Mouse (Mus musculus): ENCODE data around the gene Olfr904. TPM values are rescaled to one million over a fixed set of nuclear protein-coding genes. Genes with fewer than 3 reads are reported as not detected.
"Not testable (repeated sequence)": the region's sequence is repeated elsewhere in the genome, so short reads cannot be mapped to it uniquely, and the experiment has no call there.

Olfr904 gene
- polyA plus RNA-seq (2012; rRNA removed): not detected in 2 replicates

DNA sequence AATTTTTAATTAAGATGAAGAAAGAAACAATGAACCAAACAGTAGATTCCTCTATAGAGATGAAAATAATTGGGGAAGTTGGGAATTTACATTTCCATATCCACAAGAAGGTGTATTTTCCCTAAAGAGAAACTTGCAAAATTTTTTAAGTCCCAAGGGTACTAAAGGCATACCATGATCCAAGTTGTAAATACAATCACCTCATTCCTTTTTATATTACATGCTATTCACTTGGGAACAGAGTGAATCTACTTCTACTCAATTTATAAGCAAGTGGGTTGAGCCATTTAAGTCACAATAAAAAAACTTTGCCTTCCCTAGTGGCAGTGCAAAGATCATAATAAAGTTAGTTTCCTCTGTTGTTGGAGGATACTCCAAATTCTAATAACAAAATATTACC lies at the start of gene Olfr904:
Gene Olfr904, plus strand, starts transcription at position 301 of the 400 bp plus-strand sequence.
- TF ChIP-seq POLR2A (IDR thresholded peaks at IDR 0.05; ENCODE audit: low read depth, low read length) (no peak), CTCF (IDR thresholded peaks at IDR 0.05; ENCODE audit: extremely low read depth, insufficient read length, insufficient replicate concordance, low read depth, low read length) (no peak)
- no peaks in the 10 kb centered on the region for H3K36me3 ChIP-seq (ENCODE audit: control insufficient read depth, insufficient read depth, low read length)

DNA sequence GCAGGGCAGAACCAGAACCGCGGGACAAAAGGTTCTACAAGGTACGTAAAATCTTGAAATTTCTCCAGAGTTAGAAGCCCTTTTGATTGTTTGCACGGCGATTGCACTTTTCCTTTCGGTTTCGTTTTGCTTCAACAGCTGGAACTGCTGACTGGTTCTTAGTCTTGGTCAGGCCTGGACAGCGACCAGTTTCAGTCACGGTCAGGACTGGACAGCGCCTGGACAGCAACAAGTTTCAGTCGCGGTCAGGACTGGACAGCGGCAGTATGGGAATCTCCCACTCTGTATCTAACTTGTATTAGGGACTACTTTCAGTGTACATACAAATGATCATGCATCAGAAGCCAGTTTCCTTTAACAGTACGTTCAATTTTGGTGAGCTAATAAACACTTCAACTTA lies 49.4 kb upstream of the Olfr904 start:
- 87% methylated on average over 14 of the region's 14 CpGs for WGBS
- not testable (repeated sequence) for H3K27ac ChIP-seq (ENCODE audit: insufficient read depth, low read depth, low read length); H3K4me3 ChIP-seq (ENCODE audit: low read depth, low read length); H3K4me1 ChIP-seq (ENCODE audit: control insufficient read depth, insufficient read depth, insufficient read length, low read length); H3K27me3 ChIP-seq (ENCODE audit: control insufficient read depth, insufficient read depth, low read length); H3K36me3 ChIP-seq (ENCODE audit: control insufficient read depth, insufficient read depth, low read length)

More for the DNA sequence above, at the start of gene Olfr904:
- no peaks in the 10 kb centered on the region for H3K4me1 ChIP-seq (ENCODE audit: control insufficient read depth, insufficient read depth, insufficient read length, low read length)
- H3K27ac ChIP-seq (ENCODE audit: insufficient read depth, low read depth, low read length): no peak within 1 kb of the TSS
- H3K4me3 ChIP-seq (ENCODE audit: low read depth, low read length): no peak within 1 kb of the TSS
- no peaks in the 10 kb centered on the region for H3K27me3 ChIP-seq (ENCODE audit: control insufficient read depth, insufficient read depth, low read length)

DNA sequence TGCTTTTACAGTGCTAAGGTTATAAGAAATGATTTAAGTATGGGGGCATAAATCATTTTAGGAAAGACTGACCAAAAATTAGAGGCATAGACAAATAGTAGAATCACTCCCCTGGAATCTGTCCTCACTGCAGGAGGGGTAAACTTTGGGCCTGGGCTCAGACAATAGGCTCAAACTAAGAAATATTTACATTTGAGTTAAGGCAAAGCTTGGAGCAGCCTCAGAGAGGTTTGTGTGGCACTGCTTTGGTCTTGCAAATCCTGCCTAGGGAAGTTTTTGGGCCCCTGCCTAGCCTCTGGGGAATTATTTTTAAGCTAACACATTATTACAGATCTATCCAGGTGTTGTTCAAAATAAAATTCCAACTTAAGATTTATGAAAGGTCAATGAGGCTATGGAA lies 39.1 kb upstream of the Olfr904 start:
- Histone ChIP-seq H3K36me3 (ENCODE audit: control insufficient read depth, insufficient read depth, low read length) (no peaks in the 10 kb centered on the region), H3K4me3 (ENCODE audit: low read depth, low read length) (no peak overlapping the region), H3K4me1 (ENCODE audit: control insufficient read depth, insufficient read depth, insufficient read length, low read length) (no peaks in the 10 kb centered on the region), H3K27me3 (ENCODE audit: control insufficient read depth, insufficient read depth, low read length) (no peaks in the 10 kb centered on the region), H3K27ac (ENCODE audit: insufficient read depth, low read depth, low read length) (no peak overlapping the region)
- TF ChIP-seq CTCF (IDR thresholded peaks at IDR 0.05; ENCODE audit: extremely low read depth, insufficient read length, insufficient replicate concordance, low read depth, low read length) (no peak), POLR2A (IDR thresholded peaks at IDR 0.05; ENCODE audit: low read depth, low read length) (no peak)

DNA sequence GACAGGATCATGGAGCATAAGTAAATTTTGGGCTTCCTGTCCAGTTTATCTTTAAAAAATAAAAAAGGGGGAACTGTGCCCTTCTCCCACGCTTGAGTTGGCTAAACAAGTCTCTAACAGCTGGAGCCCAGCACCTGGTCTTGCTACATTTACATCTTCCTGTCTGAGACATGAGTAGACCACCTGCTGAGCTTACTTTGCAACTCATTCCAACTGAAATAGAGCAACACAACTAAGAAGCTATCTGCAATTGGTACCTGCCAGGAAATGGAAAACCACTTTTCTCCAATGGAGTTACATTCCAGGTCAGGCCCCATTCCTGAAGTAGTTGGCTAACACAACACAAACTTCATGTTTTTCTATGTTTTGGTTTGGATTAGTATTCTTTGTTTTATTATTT lies 35.9 kb upstream of the Olfr904 start:
- H3K4me1 ChIP-seq (ENCODE audit: control insufficient read depth, insufficient read depth, insufficient read length, low read length): no peaks in the 10 kb centered on the region
- 41% methylated on average over 1 of the region's 1 CpGs for WGBS
- H3K27ac ChIP-seq (ENCODE audit: insufficient read depth, low read depth, low read length): no peak overlapping the region
- H3K27me3 ChIP-seq (ENCODE audit: control insufficient read depth, insufficient read depth, low read length): no peaks in the 10 kb centered on the region
- no peak for TF ChIP-seq CTCF (IDR thresholded peaks at IDR 0.05; ENCODE audit: extremely low read depth, insufficient read length, insufficient replicate concordance, low read depth, low read length)
- TF ChIP-seq POLR2A (IDR thresholded peaks at IDR 0.05; ENCODE audit: low read depth, low read length): no peak
- no peak overlapping the region for H3K4me3 ChIP-seq (ENCODE audit: low read depth, low read length)
- H3K36me3 ChIP-seq (ENCODE audit: control insufficient read depth, insufficient read depth, low read length): no peaks in the 10 kb centered on the region

DNA sequence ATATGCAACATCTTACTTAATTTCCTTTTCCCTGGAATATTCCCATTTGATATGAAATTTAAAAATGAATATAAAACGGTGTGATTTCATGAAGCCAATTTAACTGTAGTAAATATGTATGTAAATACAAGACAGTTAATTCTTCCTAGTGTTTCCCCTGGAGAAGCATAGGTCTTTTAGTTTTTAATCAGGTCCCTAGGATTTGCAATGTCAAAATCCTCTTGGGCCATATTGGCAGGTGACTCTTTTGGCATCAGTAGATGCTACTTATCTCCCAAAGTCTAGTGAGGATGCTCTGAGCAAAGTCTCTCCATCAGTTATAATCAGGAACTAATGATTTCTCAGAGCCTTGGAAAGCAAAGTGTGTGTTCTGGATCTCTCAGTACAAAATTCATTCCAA lies 33.8 kb upstream of the Olfr904 start, which contains the start of gene Olfr901:
Gene Olfr901, plus strand, starts transcription at position 301 of the 400 bp plus-strand sequence.
- WGBS: 85% methylated on average over 1 of the region's 1 CpGs
- TF ChIP-seq POLR2A (IDR thresholded peaks at IDR 0.05; ENCODE audit: low read depth, low read length): no peak
- TF ChIP-seq CTCF (IDR thresholded peaks at IDR 0.05; ENCODE audit: extremely low read depth, insufficient read length, insufficient replicate concordance, low read depth, low read length): no peak
- no peaks in the 10 kb centered on the region for H3K27me3 ChIP-seq (ENCODE audit: control insufficient read depth, insufficient read depth, low read length)

DNA sequence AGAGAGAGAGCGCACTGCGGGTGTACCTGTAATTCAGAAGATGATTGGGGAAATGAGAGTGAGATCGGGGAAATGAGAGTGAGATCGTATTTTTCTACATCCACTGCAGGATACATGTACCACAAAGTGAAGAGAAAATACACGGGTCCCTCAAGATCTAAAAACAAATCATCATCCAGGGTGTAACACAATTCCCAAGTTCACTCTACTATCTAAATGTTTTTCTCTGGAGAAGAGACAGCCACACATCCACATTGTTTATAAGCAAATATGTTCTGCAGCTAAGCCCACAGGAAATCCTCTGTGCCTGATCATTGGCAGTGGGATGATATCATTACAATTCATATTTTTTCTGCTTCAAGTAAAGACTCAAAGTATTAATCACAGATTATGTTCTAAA lies 15.6 kb upstream of the Olfr904 start, which contains the start of gene Olfr902:
Gene Olfr902, plus strand, starts transcription at position 301 of the 400 bp plus-strand sequence.
- 86% methylated on average over 5 of the region's 5 CpGs for WGBS

More for the DNA sequence above, 33.8 kb upstream of the Olfr904 start, which contains the start of gene Olfr901:
- Histone ChIP-seq H3K4me1 (ENCODE audit: control insufficient read depth, insufficient read depth, insufficient read length, low read length) (no peaks in the 10 kb centered on the region), H3K27ac (ENCODE audit: insufficient read depth, low read depth, low read length) (no peak within 1 kb of the TSS), H3K4me3 (ENCODE audit: low read depth, low read length) (no peak within 1 kb of the TSS), H3K36me3 (ENCODE audit: control insufficient read depth, insufficient read depth, low read length) (no peaks in the 10 kb centered on the region)

DNA sequence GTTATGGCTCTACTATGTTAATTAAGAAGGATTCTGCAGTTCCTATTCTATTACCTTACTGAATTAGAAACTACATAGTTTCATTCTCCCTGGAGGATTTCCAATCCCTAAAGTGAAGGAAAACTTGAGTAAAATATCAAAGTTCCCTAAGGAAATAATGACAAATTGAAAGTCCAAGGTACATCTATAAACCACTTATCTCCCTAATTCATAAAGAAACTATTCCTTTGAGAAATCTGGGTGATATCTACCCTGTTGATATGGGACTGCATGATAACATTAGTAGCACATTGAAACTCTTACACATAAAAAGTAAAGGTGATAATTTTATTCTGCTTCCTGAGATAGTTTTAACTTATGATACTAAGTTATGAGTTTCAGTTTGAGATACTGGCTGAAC lies 7.9 kb downstream of the Olfr904 start, which contains the start of gene Olfr905:
Gene Olfr905, plus strand, starts transcription at position 301 of the 400 bp plus-strand sequence.
- no peaks in the 10 kb centered on the region for H3K36me3 ChIP-seq (ENCODE audit: control insufficient read depth, insufficient read depth, low read length)
- TF ChIP-seq CTCF (IDR thresholded peaks at IDR 0.05; ENCODE audit: extremely low read depth, insufficient read length, insufficient replicate concordance, low read depth, low read length): no peak
- no peak for TF ChIP-seq POLR2A (IDR thresholded peaks at IDR 0.05; ENCODE audit: low read depth, low read length)
- no peaks in the 10 kb centered on the region for H3K4me1 ChIP-seq (ENCODE audit: control insufficient read depth, insufficient read depth, insufficient read length, low read length)
- no peak within 1 kb of the TSS for H3K4me3 ChIP-seq (ENCODE audit: low read depth, low read length)
- no peaks in the 10 kb centered on the region for H3K27me3 ChIP-seq (ENCODE audit: control insufficient read depth, insufficient read depth, low read length)
- no peak within 1 kb of the TSS for H3K27ac ChIP-seq (ENCODE audit: insufficient read depth, low read depth, low read length)

More for the DNA sequence above, 15.6 kb upstream of the Olfr904 start, which contains the start of gene Olfr902:
- no peak within 1 kb of the TSS for H3K27ac ChIP-seq (ENCODE audit: insufficient read depth, low read depth, low read length)
- H3K4me1 ChIP-seq (ENCODE audit: control insufficient read depth, insufficient read depth, insufficient read length, low read length): no peaks in the 10 kb centered on the region
- H3K27me3 ChIP-seq (ENCODE audit: control insufficient read depth, insufficient read depth, low read length): no peaks in the 10 kb centered on the region
- no peak within 1 kb of the TSS for H3K4me3 ChIP-seq (ENCODE audit: low read depth, low read length)
- TF ChIP-seq POLR2A (IDR thresholded peaks at IDR 0.05; ENCODE audit: low read depth, low read length) (no peak), CTCF (IDR thresholded peaks at IDR 0.05; ENCODE audit: extremely low read depth, insufficient read length, insufficient replicate concordance, low read depth, low read length) (no peak)
- H3K36me3 ChIP-seq (ENCODE audit: control insufficient read depth, insufficient read depth, low read length): no peaks in the 10 kb centered on the region

DNA sequence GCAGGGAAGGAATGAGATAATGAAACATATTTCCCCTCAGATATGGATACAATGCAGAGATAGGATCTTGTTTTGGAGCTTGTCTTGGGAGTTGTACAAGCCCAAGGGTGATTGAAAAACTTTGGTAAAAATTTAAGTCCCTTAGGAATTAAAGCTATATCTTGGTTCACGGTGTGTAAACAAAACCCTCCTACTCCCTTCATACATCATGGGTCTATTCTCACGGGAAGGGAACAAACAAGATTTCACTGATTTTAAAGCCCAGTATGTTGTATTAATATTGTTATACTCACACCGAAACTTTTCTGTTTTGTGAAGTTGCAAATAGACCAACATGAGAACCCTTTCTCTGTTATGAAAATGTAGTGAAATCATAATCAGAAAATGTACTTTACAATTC lies 23.8 kb downstream of the Olfr904 start, which contains the start of gene Olfr906:
Gene Olfr906, plus strand, starts transcription at position 301 of the 400 bp plus-strand sequence.
- Histone ChIP-seq H3K27me3 (ENCODE audit: control insufficient read depth, insufficient read depth, low read length) (no peaks in the 10 kb centered on the region), H3K4me1 (ENCODE audit: control insufficient read depth, insufficient read depth, insufficient read length, low read length) (no peaks in the 10 kb centered on the region), H3K36me3 (ENCODE audit: control insufficient read depth, insufficient read depth, low read length) (no peaks in the 10 kb centered on the region), H3K4me3 (ENCODE audit: low read depth, low read length) (no peak within 1 kb of the TSS), H3K27ac (ENCODE audit: insufficient read depth, low read depth, low read length) (no peak within 1 kb of the TSS)
- no peak for TF ChIP-seq CTCF (IDR thresholded peaks at IDR 0.05; ENCODE audit: extremely low read depth, insufficient read length, insufficient replicate concordance, low read depth, low read length)
- TF ChIP-seq POLR2A (IDR thresholded peaks at IDR 0.05; ENCODE audit: low read depth, low read length): no peak
- WGBS: 65% methylated on average over 3 of the region's 3 CpGs

Measured in small intestine, adult 2 months (tissue).